Mouse (Mus musculus): ENCODE measurements at regions not wholly inside any gene's neighbourhood (a gene's known extent, or its start where the extent isn't known, plus 50 kb on each side); places are given as distances from the start of the nearest gene placed in this dataset.
A peak's percentile ranks its signal among the peaks of the same experiment; 100 is the strongest.

GRCm38 (mm10) chr10:96298566-96298965 is 162.2 kb downstream of the Gm5426 start:
- TF ChIP-seq CTCF (IDR thresholded peaks at IDR 0.05; ENCODE audit: extremely low read depth, insufficient read depth, low read length) = no peak
- no peak for TF ChIP-seq POLR2A (IDR thresholded peaks at IDR 0.05; ENCODE audit: extremely low read depth, insufficient read depth, low read length)
- no peaks in the 10 kb centered on the region; the same call in 1 of the 2 replicates for H3K4me1 ChIP-seq (ENCODE audit: control insufficient read depth, insufficient read depth, low read length)
- H3K27ac ChIP-seq (ENCODE audit: insufficient read depth, low read length) = no peak overlapping the region
- H3K4me3 ChIP-seq (ENCODE audit: insufficient read depth, low read length) = no peak overlapping the region

- no peak overlapping the region for H3K4me3 ChIP-seq (ENCODE audit: insufficient read depth, low read length)
- H3K4me1 ChIP-seq (ENCODE audit: control insufficient read depth, insufficient read depth, low read length) = no peaks in the 10 kb centered on the region
- no peak overlapping the region for H3K27ac ChIP-seq (ENCODE audit: insufficient read depth, low read length)
- TF ChIP-seq CTCF (IDR thresholded peaks at IDR 0.05; ENCODE audit: extremely low read depth, insufficient read depth, low read length) (no peak), POLR2A (IDR thresholded peaks at IDR 0.05; ENCODE audit: extremely low read depth, insufficient read depth, low read length) (no peak)
Observed at GRCm38 (mm10) chr10:96305701-96306100, 169.3 kb downstream of the Gm5426 start.

- Histone ChIP-seq H3K4me1 (ENCODE audit: control insufficient read depth, insufficient read depth, low read length) (no peaks in the 10 kb centered on the region), H3K27ac (ENCODE audit: insufficient read depth, low read length) (no peak overlapping the region), H3K4me3 (ENCODE audit: insufficient read depth, low read length) (no peak overlapping the region)
- no peak for TF ChIP-seq CTCF (IDR thresholded peaks at IDR 0.05; ENCODE audit: extremely low read depth, insufficient read depth, low read length)
- no peak for TF ChIP-seq POLR2A (IDR thresholded peaks at IDR 0.05; ENCODE audit: extremely low read depth, insufficient read depth, low read length)
Observed at GRCm38 (mm10) chr10:96308713-96309445, 172.5 kb downstream of the Gm5426 start.

DNA sequence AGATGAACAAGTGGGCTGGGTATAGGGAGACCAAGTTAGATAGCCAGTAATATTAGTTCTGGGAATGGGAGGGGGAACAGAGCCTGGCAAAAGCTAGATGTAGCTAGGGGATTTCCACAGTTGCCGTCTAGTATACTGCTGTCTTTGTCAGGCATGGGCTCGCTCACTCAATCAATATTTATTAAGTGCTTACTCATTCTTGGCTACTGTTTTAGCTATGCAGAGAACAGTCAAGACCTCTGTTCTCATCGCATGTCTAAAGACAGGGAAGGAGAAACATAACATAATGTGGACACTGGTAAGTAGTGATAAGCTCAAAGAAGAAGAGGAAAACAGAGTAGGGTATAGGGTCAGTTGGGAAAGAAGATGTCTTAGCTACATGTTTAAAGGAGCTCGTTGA is 173.4 kb downstream of the Gm5426 start:
- no peaks in the 10 kb centered on the region for H3K4me1 ChIP-seq (ENCODE audit: control insufficient read depth, insufficient read depth, low read length)
- no peak overlapping the region for H3K4me3 ChIP-seq (ENCODE audit: insufficient read depth, low read length)
- no peak for TF ChIP-seq POLR2A (IDR thresholded peaks at IDR 0.05; ENCODE audit: extremely low read depth, insufficient read depth, low read length)
- no peak for TF ChIP-seq CTCF (IDR thresholded peaks at IDR 0.05; ENCODE audit: extremely low read depth, insufficient read depth, low read length)
- H3K27ac ChIP-seq (ENCODE audit: insufficient read depth, low read length) = no peak overlapping the region

- no peak for TF ChIP-seq POLR2A (IDR thresholded peaks at IDR 0.05; ENCODE audit: extremely low read depth, insufficient read depth, low read length)
- no peak for TF ChIP-seq CTCF (IDR thresholded peaks at IDR 0.05; ENCODE audit: extremely low read depth, insufficient read depth, low read length)
- no peak overlapping the region for H3K4me3 ChIP-seq (ENCODE audit: insufficient read depth, low read length)
- H3K27ac ChIP-seq (ENCODE audit: insufficient read depth, low read length) = no peak overlapping the region
- no peaks in the 10 kb centered on the region for H3K4me1 ChIP-seq (ENCODE audit: control insufficient read depth, insufficient read depth, low read length)
Observed at GRCm38 (mm10) chr10:96325297-96325696, 188.9 kb downstream of the Gm5426 start.

- H3K27ac ChIP-seq (ENCODE audit: insufficient read depth, low read length) = no peak overlapping the region
- no peak for TF ChIP-seq POLR2A (IDR thresholded peaks at IDR 0.05; ENCODE audit: extremely low read depth, insufficient read depth, low read length)
- no peak for TF ChIP-seq CTCF (IDR thresholded peaks at IDR 0.05; ENCODE audit: extremely low read depth, insufficient read depth, low read length)
- no peak overlapping the region for H3K4me3 ChIP-seq (ENCODE audit: insufficient read depth, low read length)
- H3K4me1 ChIP-seq (ENCODE audit: control insufficient read depth, insufficient read depth, low read length) = no peaks in the 10 kb centered on the region
Observed at GRCm38 (mm10) chr10:96330639-96331487, 194.5 kb downstream of the Gm5426 start.

DNA sequence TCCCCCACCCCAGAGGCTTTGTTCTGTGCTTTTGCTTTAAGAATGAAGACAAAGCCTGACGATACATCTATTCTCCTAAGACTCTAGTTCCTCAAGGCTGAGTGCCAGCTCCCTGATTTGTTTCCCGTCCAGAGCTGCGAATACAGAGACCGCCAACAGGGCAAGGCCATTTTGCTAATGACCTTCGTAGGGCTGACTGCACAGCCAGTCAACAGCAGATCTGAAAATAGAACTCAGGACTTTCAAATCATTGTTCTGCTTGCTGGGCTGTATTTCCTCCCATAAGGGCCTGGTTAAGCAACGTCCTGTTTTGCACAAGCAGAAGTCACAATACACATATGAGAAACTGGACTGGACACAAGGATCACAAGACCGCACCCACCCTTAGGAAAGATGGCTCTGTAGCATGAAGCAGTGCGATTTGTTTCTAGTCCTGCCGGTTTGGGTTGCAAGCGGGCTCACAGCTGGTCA is 196.4 kb downstream of the Gm5426 start:
- no peak for TF ChIP-seq POLR2A (IDR thresholded peaks at IDR 0.05; ENCODE audit: extremely low read depth, insufficient read depth, low read length)
- no peak for TF ChIP-seq CTCF (IDR thresholded peaks at IDR 0.05; ENCODE audit: extremely low read depth, insufficient read depth, low read length)
- Histone ChIP-seq H3K4me3 (ENCODE audit: insufficient read depth, low read length) (no peak overlapping the region), H3K4me1 (ENCODE audit: control insufficient read depth, insufficient read depth, low read length) (no peaks in the 10 kb centered on the region), H3K27ac (ENCODE audit: insufficient read depth, low read length) (peak overlapping the region; percentile 82)

GRCm38 (mm10) chr10:96333224-96333623 is 196.8 kb downstream of the Gm5426 start:
- TF ChIP-seq CTCF (IDR thresholded peaks at IDR 0.05; ENCODE audit: extremely low read depth, insufficient read depth, low read length) (no peak), POLR2A (IDR thresholded peaks at IDR 0.05; ENCODE audit: extremely low read depth, insufficient read depth, low read length) (no peak)
- H3K27ac ChIP-seq (ENCODE audit: insufficient read depth, low read length) = peak overlapping the region; percentile 82

DNA sequence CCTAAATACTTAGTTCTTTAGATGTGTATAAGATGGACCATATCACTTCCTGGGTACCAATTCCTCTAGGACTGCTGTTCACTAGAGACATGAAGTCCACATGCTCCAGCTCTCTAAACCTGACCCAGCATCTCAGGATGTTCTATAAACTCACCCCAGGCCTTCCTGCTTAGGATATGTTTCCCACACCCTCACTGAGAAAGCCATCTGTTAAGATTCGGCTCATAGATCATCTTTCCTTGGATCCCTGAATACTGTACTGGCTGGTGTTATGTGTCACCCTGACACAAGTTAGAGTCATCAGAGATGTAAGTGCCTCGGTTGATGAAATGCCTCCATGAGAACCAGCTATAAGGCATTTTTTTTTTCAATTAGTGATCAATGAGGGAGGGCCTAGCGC is 199.9 kb downstream of the Gm5426 start:
- TF ChIP-seq POLR2A (IDR thresholded peaks at IDR 0.05; ENCODE audit: extremely low read depth, insufficient read depth, low read length) (no peak), CTCF (IDR thresholded peaks at IDR 0.05; ENCODE audit: extremely low read depth, insufficient read depth, low read length) (no peak)
- no peaks in the 10 kb centered on the region for H3K4me1 ChIP-seq (ENCODE audit: control insufficient read depth, insufficient read depth, low read length)
- no peak overlapping the region for H3K4me3 ChIP-seq (ENCODE audit: insufficient read depth, low read length)
- no peak overlapping the region for H3K27ac ChIP-seq (ENCODE audit: insufficient read depth, low read length)

More at GRCm38 (mm10) chr10:96333224-96333623, 196.8 kb downstream of the Gm5426 start:
- no peak overlapping the region for H3K4me3 ChIP-seq (ENCODE audit: insufficient read depth, low read length)
- no peaks in the 10 kb centered on the region for H3K4me1 ChIP-seq (ENCODE audit: control insufficient read depth, insufficient read depth, low read length)
